Mouse (Mus musculus): Measurements from ENCODE around the gene Ushbp1.

Gene Ushbp1

DNA sequence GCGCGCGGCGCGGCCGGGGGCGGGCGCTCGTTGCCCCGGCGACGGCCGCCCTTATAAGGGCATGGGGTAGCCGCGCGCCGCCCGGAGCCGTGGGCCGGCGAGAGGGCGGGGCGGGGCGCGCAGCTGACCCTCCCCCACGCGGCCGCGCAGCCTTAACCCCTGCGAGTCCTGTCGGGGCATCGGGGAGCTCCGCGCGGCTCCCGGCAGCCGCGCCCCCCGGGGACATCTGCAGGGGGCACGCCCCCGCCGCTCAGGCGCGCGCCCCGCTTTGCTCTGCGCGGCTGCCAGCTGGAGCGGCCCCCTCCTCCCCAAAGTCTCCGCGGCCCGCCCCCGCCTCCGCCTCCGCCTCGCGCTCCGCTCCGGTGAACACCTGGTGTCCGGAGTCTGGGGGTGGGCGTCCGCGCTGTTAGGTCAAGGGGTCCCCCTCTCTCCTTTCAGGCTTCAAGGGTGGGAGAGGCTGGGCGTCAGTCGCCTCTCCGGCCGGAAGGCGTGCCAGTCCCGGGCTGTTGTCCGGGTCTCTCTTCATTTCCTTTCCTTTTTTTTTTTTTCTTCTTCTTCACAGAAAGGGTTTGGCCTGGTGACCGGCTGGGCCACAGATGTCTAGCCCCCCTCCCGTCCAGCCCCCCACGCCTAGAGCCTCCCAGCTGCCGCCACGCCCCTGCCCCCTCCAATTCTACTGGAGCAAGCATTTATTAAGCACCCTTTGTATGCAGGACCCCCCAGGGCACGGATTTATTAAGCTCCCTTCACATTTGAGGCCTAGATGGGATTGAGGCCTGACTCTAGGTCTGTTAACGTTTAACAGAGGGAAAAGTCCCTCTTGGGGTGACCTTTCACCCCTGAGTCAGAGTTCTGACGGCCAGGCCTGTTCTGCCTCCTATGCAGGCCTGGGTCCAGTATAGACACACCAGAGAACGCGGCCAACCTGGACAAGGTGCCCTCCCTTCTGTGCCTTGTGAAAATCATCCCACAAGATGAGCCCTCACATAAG lies 13.3 kb downstream of the Ushbp1 start:
- Histone ChIP-seq H3K27me3 (ENCODE audit: control insufficient read depth, insufficient read depth, low read length, poor library complexity, severe bottlenecking) (no peaks in the 10 kb centered on the region), H3K36me3 (ENCODE audit: control insufficient read depth, insufficient read depth, low read length, poor library complexity, severe bottlenecking) (no peaks in the 10 kb centered on the region)
- peak; percentile 81 for DNase-seq (ENCODE audit: low read depth, low spot score)

DNA sequence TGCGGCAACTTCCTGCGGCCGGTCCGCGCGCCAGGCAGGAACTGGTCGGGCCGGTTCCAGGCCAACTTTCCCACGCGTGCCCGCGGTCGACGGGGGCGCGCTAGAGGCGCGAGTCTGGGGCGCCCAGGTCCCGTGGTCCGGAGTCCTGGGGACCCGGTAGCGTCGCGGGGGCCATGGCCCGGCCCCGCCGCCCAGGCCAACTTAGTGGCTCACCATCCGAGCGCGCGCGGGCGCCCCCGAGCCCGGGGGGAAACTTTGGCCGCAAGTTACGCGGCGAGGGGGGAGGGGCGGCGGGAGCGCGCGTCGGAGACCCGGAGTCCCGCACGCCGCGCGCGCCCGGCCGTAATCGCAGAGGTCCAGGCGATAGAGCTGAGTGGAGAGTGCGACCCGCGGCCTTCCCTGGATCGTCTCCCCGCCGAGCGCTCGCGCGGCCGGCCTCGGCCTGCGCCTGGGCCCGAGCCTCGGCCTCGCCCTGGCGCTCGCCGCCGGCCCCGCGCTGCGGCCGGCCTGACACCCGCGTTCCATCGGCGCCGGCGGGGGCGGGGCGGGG lies 14.1 kb downstream of the Ushbp1 start, which contains the start of gene Nr2f6:
Nr2f6 (minus strand) TSS at position 540 of the 550 bp plus-strand sequence.
- no peak for DNase-seq (ENCODE audit: low read depth, low spot score)
- H3K36me3 ChIP-seq (ENCODE audit: control insufficient read depth, insufficient read depth, low read length, poor library complexity, severe bottlenecking) = no peaks in the 10 kb centered on the region

GRCm38 (mm10) chr8:71380178-71381171 lies 15.1 kb downstream of the Ushbp1 start:
- H3K36me3 ChIP-seq (ENCODE audit: control insufficient read depth, insufficient read depth, low read length, poor library complexity, severe bottlenecking) = no peaks in the 10 kb centered on the region
- DNase-seq (ENCODE audit: low read depth, low spot score) = no peak

More for the DNA sequence above, 14.1 kb downstream of the Ushbp1 start, which contains the start of gene Nr2f6:
- no peaks in the 10 kb centered on the region for H3K27me3 ChIP-seq (ENCODE audit: control insufficient read depth, insufficient read depth, low read length, poor library complexity, severe bottlenecking)

DNA sequence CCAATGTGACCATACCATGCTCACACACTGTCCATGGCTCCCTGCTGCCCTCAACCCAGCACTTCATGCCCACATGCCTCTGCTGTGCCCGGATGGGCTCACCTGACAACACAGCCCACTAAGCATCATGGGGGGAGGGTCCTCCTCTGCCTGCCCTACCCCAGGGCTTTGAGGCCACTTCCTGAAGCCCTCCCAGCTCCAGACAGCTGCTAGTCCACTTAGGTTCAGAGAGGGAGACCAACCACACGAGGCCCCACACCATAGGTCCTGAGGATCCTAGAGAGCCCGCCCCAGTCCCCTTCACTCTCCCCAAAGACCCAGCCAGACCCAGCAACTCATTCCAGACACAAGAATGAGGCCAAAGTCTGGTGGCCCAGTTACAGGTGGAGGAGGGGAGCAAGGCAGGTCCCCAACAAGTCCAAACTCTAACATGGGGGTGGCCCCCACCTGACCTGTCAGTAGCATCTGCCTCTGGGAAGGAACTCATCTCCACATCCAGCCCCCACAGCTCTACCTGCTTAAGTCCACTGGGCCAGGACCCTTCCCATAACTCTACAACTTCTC lies 16.0 kb downstream of the Ushbp1 start:
- H3K27me3 ChIP-seq (ENCODE audit: control insufficient read depth, insufficient read depth, low read length, poor library complexity, severe bottlenecking) = no peaks in the 10 kb centered on the region
- DNase-seq (ENCODE audit: low read depth, low spot score) = no peak
- H3K36me3 ChIP-seq (ENCODE audit: control insufficient read depth, insufficient read depth, low read length, poor library complexity, severe bottlenecking) = no peaks in the 10 kb centered on the region

More at GRCm38 (mm10) chr8:71380178-71381171, 15.1 kb downstream of the Ushbp1 start:
- no peaks in the 10 kb centered on the region for H3K27me3 ChIP-seq (ENCODE audit: control insufficient read depth, insufficient read depth, low read length, poor library complexity, severe bottlenecking)

- DNase-seq (ENCODE audit: low read depth, low spot score) = no peak
- no peaks in the 10 kb centered on the region for H3K27me3 ChIP-seq (ENCODE audit: control insufficient read depth, insufficient read depth, low read length, poor library complexity, severe bottlenecking)
- no peaks in the 10 kb centered on the region for H3K36me3 ChIP-seq (ENCODE audit: control insufficient read depth, insufficient read depth, low read length, poor library complexity, severe bottlenecking)
Observed at GRCm38 (mm10) chr8:71379008-71379407, 16.6 kb downstream of the Ushbp1 start.

GRCm38 (mm10) chr8:71376423-71377030 lies 19.1 kb downstream of the Ushbp1 start:
- DNase-seq (ENCODE audit: low read depth, low spot score) = no peak
- H3K36me3 ChIP-seq (ENCODE audit: control insufficient read depth, insufficient read depth, low read length, poor library complexity, severe bottlenecking) = no peaks in the 10 kb centered on the region; the same call in 1 of the 2 replicates
- H3K27me3 ChIP-seq (ENCODE audit: control insufficient read depth, insufficient read depth, low read length, poor library complexity, severe bottlenecking) = no peaks in the 10 kb centered on the region

DNA sequence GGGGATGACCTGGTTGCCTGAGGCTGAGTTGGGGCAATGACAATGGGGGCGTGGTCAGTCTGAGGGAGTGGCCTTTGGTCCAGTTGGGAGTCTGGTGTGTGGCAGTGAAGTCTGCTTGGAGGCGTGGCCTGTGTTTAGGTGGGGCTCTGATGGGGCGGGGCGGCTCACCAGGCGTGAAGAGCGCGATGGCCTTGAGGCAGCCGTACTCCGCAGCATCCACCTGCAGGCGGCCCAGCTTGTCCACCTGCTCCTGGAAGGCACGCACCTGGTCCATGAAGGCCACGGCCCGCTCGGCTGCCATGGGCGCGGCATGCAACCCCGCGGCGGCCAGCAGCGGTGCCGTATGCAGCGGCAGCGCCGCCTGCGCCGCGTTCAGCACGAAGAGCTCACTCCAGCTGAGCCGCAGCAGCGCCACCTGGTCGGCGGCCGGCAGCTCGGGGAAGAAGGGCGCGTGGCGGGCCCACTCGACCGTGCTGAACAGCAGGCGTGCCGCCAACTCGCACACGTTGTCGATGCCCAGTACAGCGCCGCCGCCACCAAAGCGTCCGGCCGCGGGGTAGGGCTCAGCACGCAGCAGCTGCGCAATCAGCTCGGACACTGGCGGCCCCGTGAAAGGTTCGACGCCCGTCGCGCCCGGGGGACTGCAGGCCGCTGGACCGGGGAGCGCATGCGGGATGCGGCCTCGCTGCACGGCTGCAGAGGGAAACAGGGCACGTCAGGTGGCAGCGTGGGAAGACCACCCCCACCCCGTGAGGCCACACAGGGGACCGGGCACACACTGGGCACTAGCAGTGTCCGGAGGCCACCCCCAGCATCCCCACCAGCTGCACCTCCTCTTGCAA lies 19.8 kb downstream of the Ushbp1 start:
- DNase-seq (ENCODE audit: low read depth, low spot score) = peak; percentile 83
- Histone ChIP-seq H3K27me3 (ENCODE audit: control insufficient read depth, insufficient read depth, low read length, poor library complexity, severe bottlenecking) (no peaks in the 10 kb centered on the region), H3K36me3 (ENCODE audit: control insufficient read depth, insufficient read depth, low read length, poor library complexity, severe bottlenecking) (no peaks in the 10 kb centered on the region; the same call in 1 of the 2 replicates)

DNA sequence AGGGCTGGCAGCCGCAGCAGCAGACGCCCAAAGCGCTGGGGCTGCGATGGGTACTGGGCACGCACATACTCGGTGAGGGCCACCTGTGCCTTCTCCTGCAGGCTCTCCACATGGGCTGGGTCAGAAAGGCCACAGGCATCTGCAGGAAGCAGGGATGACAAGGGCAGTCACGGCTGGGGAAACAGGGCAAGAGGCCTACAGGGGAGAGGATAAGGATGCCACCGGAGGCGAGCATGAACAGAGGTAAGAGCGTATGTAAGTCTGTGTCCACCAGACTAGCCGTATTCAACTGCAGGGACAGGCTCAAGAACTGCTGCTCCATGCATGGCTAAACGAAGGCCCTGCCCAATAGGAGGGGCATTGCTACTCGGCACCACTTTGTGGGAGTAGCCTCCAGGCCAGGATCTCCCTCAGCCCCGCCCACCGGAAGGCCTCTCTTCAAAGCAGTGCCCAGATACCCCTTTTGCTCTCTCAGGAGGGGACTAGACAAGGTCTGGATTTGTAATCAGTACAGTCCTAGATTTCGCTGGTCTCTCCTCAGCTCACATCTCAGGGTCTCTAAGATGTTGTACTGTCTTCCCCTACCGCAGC lies 20.9 kb downstream of the Ushbp1 start:
- Histone ChIP-seq H3K36me3 (ENCODE audit: control insufficient read depth, insufficient read depth, low read length, poor library complexity, severe bottlenecking) (no peaks in the 10 kb centered on the region; the same call in 1 of the 2 replicates), H3K27me3 (ENCODE audit: control insufficient read depth, insufficient read depth, low read length, poor library complexity, severe bottlenecking) (no peaks in the 10 kb centered on the region)
- DNase-seq (ENCODE audit: low read depth, low spot score) = peak; percentile 26

GRCm38 (mm10) chr8:71373000-71373399 lies 22.6 kb downstream of the Ushbp1 start:
- no peaks in the 10 kb centered on the region for H3K27me3 ChIP-seq (ENCODE audit: control insufficient read depth, insufficient read depth, low read length, poor library complexity, severe bottlenecking)
- no peak for DNase-seq (ENCODE audit: low read depth, low spot score)
- no peaks in the 10 kb centered on the region; the same call in none of the 2 replicates for H3K36me3 ChIP-seq (ENCODE audit: control insufficient read depth, insufficient read depth, low read length, poor library complexity, severe bottlenecking)

DNA sequence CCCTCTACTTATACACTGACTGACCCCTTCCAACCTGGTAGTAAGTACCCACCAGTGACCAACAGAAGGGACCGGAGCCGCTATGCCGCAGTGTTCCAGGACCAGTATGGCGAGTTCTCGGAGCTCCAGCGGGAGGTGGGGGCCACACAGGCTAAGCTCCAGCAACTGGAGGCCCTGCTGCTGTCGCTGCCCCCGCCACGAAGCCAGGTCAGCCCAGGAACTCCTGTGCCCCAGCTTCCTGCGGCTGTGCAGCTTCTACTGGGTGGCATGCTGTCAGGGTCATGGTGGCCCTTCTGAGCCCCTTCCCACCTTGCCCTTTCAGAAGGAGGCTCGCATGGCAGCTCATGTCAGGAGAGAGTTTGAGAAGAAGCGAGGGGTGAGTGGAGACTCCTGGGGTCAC lies 23.2 kb downstream of the Ushbp1 start:
- H3K27me3 ChIP-seq (ENCODE audit: control insufficient read depth, insufficient read depth, low read length, poor library complexity, severe bottlenecking) = no peaks in the 10 kb centered on the region
- no peaks in the 10 kb centered on the region; the same call in none of the 2 replicates for H3K36me3 ChIP-seq (ENCODE audit: control insufficient read depth, insufficient read depth, low read length, poor library complexity, severe bottlenecking)
- DNase-seq (ENCODE audit: low read depth, low spot score) = no peak

- no peaks in the 10 kb centered on the region; the same call in none of the 2 replicates for H3K36me3 ChIP-seq (ENCODE audit: control insufficient read depth, insufficient read depth, low read length, poor library complexity, severe bottlenecking)
- no peaks in the 10 kb centered on the region for H3K27me3 ChIP-seq (ENCODE audit: control insufficient read depth, insufficient read depth, low read length, poor library complexity, severe bottlenecking)
- peak; percentile 99 for DNase-seq (ENCODE audit: low read depth, low spot score)
Observed at GRCm38 (mm10) chr8:71371236-71371848, 24.3 kb downstream of the Ushbp1 start, which contains the start of gene Ocel1. Gene Ocel1, plus strand, starts transcription at chr8:71371298.

- DNase-seq (ENCODE audit: low read depth, low spot score) = no peak
- Histone ChIP-seq H3K36me3 (ENCODE audit: control insufficient read depth, insufficient read depth, low read length, poor library complexity, severe bottlenecking) (no peaks in the 10 kb centered on the region; the same call in none of the 2 replicates), H3K27me3 (ENCODE audit: control insufficient read depth, insufficient read depth, low read length, poor library complexity, severe bottlenecking) (no peaks in the 10 kb centered on the region)
Observed at GRCm38 (mm10) chr8:71370711-71371235, 24.8 kb downstream of the Ushbp1 start.
